Mouse (Mus musculus) fat pad, adult 2 months (tissue): ENCODE data around the gene Slit3.

Experiments used
- DNase-seq: peaks from one replicate; pipeline ENCODE4 v3.0.0-alpha.2; 2011; ENCODE audit warnings: low read depth, low spot score; ENCODE audit errors: extremely low read depth

Gene Slit3

DNA sequence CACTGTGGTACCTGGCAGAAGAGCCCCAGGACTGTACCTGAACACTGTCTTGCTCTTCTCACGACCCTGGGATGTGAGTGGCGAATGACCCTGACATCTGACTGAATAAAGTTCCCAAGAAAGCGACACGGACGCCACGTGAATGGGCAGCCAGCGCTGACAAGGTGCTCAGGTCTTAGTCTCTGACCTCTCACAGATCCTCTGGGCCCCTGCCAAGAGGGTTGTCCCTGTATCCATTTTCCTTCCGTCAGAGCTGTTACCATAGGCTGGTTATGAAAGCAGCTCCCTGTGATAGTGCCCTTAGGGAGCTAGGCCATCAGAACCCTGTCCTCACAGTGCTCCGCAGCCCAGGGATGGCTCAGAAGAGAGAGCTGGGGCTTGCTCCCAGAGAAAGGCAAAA, 149.4 kb downstream of the Slit3 start:
- no peak for DNase-seq

DNA sequence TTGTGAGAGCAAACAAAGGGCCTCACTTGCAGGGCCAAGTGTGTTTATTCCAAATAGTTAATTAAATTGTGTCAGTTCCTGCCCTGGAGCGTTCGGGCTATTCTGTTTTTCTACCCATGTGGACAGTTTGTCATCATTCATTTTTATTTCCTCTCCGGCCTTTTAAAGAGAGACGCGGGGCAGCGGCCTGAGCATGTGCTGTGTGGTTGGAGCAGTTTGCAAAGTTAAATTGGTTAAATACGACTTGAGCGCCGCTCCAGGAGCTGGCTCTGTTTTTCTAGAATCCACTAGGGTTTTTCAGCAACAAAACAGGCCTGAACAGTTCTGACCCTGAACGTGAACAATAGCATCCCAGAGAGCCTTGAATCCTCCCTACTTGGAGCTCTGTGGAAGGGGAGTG, 152.4 kb downstream of the Slit3 start:
- DNase-seq: no peak

DNA sequence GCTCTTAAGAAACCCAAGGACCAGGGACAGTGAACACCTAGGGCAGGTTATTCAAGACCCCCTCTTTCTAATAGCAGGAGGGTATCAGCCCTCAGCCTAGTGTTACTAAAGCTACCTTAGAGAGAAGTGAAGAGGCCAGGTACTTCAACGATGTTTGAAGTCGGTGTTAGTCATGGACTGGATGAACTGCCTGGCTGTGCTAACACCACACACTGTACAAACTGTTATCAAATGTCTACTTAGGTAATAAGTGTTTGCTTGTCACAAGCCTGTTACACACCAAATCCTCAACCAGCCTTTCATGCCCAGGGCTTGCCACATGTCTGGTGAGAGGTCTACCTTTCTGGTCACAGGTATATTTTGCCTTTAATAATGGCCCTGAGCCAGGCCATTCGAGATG, 153.0 kb downstream of the Slit3 start:
- DNase-seq: no peak

DNA sequence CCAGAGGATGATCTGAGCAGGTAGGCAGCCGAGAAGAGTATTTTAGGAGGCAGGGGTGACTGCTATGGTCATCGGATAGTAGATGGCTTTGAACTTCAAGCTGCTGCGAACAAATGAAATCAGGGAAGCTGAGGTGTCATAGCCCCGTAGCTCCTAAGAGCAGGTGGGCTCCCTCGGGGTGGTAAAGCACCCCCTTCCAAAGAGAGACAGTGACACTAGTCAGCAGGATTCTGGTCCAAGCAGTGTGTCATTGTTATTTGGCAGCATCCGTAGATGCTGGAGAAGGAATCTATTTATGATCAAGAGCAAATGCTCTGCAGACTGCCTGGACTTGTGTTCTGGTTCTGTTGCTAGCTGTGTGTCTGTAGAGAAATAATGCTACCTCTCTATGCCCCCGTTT, 154.3 kb downstream of the Slit3 start:
- no peak for DNase-seq

DNA sequence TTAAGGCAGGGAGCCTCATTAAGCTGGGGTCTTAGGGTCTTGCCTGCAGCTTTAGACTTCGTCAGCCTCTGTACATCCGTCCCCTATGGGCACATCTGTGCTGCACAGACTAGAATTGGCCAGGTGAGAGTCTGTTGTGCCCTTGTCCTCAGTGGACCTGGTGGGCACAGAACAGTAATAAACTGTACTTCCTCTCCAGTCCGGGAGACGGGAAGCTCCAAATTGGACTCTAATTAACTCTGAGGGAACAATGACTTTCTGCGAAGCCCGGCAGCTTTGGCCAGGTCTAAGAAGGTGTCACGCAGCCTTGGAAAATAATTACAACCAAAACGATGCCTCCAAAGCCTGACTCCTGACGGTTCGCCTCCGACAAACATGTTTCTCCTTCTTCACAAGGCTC, 155.0 kb downstream of the Slit3 start:
- no peak for DNase-seq

DNA sequence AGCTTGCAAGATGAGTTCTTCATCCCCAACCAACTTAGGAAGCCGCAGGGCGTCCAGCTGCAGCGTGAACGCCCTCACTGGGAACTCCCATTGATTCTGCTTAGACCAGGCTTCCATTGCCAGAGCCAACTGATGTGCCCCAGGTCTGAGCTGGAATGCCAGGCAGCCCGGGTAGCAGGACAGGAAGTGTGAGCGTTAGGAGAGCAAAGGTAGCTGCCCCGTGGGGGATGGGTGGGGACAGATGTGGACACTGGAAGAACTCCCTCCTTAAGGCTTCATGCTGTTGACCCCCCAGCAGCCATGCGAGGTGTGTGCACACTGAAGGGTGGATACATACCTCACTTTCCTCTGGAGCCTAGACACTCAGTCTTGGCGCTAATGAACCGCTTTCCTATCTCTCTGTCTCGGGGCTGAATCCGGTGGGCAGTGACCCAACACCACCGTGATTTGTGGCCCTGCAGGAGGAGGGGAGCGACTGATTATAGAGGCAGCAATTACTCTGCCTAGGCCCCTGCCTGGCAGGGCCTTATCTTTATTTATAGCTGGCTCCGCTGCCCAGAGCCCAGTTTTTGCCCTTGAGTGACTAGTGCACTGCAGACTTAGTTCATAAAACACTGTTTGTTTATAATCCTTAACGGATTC, 157.2 kb downstream of the Slit3 start:
- no peak for DNase-seq

DNA sequence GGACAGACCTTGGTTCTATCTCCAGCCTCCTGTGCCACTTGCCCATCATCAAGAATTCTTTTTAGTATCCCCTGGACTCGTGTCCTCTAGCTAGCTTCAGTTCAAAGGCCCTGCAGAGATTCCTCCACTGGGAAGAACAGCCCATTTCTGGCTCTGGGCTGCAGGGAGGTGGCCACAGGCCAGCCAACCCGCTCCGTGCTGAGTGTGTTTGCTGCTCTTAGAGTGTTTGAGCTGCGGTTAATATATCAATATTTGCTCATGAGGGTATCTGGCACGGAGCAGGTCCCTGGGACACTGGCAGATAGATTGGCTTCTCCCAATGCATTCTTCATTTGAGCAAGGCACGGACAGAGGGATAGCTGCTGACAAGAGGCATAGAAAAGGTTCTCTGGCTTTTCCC, 159.8 kb downstream of the Slit3 start:
- no peak for DNase-seq

DNA sequence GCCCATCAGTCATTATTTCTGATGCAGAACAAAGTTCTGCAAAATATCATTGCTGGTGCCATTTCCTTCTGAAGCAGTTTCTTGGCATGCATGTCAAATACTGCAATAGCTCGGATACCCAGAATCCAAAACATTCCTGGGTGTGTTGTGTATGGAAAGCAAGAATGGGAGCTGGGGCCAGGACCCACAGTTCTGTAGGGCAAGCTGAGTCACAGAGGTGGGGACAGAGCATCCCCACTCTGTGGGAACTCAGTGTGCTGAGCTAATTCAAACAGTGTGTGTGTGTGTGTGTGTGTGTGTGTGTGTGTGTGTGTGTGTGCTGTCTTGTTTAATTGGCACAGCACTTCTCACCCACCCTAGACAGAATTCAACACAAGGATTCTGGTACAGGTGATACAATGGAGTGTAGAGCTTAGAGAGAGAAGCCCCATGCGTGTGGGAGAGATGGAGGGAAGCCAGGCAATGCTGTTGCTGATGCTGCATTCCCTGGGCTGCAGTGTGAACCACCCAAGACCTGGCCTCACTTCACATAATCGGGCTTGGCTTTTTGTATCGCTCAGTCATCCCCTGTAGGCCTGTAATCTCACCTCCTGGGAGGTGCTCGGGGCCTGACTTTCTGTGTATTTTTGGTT, 161.1 kb downstream of the Slit3 start:
- DNase-seq: no peak

DNA sequence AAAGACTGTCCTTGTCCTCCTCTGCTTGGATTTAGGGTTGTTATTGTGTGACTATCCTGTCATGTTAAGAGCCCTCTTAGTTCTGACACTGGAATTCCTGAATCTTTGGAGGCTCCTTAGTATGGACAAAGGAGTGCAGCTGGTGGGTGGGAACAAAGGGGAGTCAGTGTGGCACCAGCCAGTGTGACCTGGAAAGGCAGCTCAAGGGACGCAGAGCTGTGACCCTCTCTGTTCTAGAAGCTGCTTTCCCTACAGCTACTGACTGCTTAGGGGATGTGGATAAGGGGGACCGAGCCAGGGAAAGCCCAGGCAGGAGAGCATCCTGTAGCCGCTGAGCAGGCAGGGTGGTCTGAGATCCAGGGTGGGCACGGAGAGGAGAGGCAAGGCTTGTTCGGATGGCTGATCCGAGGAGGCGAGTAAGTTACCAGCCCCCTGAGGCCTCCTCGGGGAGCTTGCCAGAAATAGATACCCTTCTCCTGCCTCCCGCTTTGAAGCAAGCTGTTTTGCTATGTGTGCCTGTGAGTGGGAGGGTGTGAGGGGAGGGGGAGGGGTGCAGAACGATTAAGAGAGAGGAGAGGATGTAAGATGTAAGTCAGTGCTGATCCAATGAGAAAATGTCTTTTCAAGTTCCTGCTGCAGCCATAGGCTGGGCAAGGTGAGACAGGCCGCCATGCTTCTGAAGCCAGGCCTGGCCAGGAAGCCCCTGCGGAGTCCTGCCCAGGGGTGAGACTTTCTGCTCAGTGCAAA, 162.0 kb downstream of the Slit3 start:
- no peak for DNase-seq

DNA sequence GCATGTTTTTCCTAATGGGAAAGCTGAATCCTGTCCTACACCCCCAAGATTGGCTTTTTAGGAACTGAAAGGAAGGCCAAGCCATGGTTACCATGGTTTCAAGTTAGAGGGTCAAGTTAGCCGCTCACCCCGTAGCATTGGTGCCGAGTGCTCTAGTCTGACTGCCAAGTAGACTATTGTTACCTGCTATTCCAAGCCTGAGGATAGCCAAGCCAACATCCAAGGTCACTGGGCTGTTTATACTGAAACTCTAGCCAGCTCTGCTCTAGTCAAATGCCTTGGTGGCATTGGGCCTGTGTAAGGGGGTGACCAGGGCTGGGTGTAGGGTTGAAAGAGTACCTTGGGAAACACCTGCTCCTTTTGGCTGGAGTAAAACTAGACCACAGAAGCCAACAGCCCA, 162.7 kb downstream of the Slit3 start:
- DNase-seq: no peak

DNA sequence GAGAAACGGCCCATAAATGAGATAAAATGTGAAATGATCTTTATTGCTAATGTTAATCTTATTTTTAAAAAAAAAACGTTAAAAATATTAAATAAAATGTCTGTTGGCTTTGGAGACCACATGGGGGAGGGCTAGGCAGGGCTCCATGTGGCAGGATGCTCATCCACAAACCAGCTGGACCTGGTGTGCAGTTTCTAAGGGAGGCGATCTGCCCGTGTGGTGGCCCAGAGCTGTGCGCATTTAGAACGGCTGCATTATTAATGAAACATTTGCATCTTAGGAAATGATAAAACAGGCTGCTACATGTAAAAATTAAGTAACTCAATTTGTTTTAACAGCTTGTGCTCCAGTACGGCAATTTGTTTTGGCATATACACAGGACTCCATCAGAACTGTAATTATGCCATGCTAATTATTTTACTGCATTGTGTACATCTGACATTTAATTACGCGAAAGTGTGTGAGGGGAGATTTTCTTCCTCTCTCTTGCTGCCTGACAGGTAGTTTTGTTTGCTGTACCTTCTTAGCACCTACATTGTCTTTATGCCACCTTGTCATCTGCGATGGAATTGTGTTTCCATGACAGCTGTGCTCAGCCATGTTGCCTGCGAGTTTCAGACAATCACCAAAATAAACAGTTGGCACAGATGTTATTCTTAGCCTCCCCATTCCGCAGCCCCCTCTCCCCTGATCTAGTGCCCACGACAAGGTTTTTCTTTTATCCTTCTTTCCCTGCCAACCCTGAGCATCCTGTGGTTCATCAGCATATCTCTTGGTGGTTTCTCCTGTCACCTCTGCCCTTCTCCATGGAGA, 165.8 kb downstream of the Slit3 start:
- DNase-seq: no peak

DNA sequence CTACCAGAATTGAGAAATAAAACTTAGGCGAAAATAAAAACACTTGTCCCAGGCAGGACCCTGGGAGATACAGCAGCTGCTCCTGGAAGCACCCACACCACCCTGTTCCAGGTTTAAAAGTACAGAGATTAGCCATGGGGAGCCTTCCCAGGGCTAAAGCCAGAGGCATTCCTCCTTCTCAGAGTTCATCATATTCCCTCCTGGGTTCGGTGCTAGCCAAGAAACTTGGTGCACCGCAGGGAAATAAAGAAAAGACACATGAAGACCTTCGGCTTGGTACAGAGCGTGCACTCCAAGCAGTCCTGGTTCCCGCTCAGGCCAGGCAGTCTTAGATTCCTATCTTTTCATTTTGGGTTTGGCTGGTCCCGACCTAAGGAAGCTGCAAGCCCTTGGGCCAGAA, 167.0 kb downstream of the Slit3 start:
- no peak for DNase-seq

DNA sequence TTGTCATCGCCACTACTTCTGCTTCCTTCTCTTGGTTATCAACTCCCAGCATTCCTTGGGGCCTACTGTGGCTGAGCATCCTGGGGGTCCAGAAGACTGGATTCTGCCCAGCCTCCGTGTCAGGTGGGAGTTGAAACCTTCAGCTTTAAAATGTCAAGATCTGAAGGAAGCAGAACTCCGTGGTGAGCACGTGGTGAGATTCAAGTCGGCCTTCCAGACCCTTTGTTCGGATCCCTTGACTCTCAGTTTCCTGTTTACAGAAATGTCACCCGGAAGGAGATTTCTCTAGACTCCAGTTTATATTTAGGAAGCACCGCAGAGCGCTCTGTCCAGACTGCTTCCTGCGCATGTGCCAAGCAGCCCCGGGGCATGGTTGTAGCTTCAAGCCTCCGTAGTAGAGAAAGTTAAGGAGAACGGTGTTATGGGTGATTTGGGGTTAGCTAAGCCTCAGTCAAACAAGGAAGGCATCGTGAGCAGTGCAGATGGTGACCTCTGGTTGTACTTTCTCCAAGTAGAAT, 167.8 kb downstream of the Slit3 start:
- no peak for DNase-seq

DNA sequence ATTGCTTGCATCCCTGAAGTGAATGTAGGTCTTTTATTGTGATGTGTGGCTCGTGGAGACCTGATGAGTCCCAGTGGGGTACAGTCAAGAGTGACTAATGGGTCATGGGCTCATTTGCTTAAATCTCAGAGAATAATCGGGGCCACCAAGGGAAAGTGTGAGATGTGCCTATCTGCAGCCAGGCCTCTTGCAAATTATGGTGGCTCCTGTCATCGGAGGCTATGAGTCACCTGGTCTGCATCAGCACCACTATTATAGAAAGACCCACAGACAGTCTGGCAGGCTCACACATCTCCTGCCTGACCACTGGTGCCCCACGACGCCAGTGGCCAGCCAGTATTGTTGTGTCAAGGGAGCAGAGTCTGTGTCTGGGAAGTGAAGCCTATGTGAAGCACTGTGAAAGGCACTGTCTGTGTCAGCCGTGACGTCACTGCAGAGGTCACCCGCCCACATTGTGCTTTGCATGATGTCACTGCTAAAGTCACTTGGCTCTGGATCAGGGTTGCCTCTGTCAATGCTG, 171.3 kb downstream of the Slit3 start:
- DNase-seq: no peak

DNA sequence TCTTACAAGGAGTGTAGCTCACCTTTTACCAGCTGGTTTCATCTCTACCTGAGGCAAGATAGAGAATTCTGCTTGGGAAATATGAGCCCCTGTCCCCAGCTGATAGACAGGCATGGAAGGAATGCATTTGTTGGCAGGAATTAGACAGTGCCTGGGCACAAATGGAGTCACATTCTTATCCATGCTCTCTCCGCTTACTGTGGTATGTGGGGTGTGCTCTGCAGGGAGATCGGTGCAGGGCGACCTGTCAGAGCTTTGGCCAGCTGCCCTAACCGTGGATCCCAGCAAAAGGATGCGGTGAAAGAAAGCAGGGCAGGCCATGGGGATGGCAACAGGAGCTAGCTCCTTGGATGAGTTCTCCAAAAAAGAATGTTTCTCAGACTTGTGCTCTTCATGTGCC, 172.2 kb downstream of the Slit3 start:
- no peak for DNase-seq

DNA sequence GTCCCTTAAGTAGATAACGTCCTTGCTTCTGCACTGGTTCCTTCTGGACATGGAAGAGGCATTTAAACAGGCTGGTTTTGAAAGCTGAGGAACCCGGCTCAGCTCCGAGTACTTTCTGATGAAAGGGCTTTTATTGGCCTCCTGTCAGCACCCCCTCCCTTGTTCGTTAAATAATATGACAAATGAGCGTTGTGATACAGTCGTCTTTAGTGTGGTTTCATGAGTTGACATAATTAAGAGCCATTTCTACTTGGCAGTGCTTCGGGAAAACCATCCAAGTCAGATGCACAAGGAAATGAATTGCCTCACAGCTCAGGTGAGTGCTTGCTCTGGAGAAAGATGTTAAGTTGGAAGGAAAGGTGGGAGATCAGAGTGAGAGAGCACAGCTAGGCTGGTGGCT, 173.6 kb downstream of the Slit3 start:
- no peak for DNase-seq

DNA sequence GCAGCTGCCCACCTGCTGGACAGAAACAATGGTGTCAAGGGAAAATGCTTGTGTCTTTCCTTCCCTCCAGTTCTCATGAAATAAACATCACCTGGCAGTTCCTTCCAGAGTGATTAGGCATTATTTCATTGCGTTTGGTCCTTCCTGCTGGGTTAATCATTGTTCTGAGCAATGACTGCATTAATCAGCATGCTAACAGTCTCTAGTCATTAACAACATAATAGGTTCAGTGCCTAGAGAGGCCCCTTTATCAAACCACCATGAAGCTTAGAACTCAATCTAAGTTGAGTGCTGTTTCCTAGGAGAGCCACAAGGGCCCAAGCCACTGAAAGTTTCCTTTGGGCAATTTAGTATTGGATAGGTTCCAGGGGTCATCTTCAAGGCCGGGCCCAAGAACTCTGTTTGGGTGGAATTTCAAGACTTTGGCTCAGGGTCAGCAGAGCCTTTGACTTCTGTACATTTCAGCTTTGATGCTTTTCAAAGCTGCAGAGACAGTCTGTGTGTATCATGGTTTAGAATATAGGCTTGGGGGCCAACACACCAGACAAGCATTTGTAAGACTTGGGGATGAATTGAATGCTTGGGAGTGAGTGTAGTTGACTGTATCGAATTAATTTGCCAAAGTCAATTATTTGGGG, 174.3 kb downstream of the Slit3 start:
- no peak for DNase-seq

DNA sequence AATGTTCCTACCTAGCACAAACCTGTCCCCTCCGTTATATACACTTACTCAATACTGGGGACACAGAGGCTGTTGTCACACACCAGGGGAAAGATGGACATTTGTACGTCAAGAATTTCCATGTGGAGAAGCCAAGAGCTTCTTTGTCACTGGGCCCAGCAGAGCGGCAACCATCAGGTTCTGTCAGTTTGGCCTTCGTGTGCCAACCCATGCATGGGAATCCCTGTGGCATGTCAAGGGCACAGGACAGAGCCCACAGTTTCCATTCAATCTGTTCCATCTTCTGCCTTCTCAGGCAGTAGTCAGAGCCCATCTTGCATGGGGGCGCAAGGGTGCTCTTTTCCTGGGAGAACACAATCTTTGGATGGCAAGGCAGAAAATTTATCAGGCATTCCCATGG, 175.8 kb downstream of the Slit3 start:
- DNase-seq: no peak

DNA sequence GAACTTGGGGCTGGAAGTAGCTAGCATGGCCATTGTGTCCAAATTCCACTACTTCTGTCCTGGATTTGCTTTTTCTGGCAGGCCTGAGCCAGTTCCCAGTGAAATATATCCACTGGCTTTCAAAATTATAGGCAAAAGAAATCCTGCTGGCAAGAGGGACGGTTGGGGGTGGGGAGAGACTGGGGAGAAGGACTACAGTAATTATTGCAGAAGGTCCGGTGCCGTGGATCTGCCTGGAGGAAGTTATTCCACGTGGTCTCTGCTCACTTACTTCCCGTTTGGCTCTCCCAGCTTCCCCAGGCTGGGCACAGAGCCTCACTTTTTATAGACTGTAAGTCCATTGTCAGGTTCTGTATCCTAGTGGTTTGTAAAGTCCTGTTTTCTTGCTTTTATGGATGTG, 176.3 kb downstream of the Slit3 start:
- DNase-seq: no peak

DNA sequence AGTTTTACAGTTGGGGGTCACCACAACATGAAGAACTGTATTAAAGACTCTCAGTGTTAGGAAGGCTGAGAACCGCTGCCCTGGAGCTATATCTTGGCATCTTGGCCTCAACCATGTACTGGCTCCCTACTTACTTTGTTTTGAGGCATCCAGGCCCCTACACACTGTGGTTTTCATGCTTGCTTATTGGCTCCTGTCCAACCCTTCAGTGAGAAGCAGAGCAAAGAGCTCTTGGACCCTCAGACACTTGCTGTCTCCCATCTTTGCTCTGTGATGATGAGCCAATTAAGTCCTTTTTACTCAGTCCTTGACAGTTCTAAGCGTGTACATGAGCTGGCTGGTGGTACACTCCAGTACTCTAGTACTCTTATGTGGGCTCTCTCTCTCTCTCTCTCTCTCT, 177.5 kb downstream of the Slit3 start:
- DNase-seq: no peak
